Mouse (Mus musculus): Measurements from ENCODE around the gene Gstm2. TPM values are rescaled to one million over a fixed set of nuclear protein-coding genes. Genes with fewer than 3 reads are reported as not detected.
"Not testable (repeated sequence)": the region's sequence is repeated elsewhere in the genome, so short reads cannot be mapped to it uniquely, and the experiment has no call there.

Gstm2 gene
- total and polyA plus RNA-seq, 2 experiments from 2014 or later = 6.5 to 11.9 TPM

DNA sequence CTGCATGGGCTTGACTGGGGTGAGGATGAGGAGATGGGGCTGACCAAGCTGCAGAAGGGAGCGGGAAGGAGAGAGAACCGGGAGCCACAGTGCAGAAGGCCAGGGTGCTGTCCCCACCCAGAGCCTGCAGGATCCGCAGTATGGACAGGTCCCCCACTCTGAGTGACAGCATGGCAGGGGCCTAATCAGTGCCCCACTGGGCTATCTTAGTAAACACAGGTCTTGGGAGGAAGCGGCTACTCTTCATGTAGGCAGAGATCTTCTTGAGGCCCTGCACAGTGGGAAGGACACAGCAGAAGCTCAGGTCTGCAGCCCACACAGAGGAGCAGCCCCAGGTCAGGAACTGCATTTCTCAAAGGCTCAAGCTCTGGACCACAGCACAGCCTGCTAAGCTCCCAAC, 22.2 kb downstream of the Gstm2 start:
- 96% methylated on average over 4 of the region's 4 CpGs for WGBS
- H3K27ac ChIP-seq (ENCODE audit: low read depth, low read length) = no peak overlapping the region
- H3K36me3 ChIP-seq (ENCODE audit: insufficient read depth) = no peaks in the 10 kb centered on the region
- no peaks in the 10 kb centered on the region for H3K4me1 ChIP-seq (ENCODE audit: insufficient read depth)
- no peaks in the 10 kb centered on the region for H3K27me3 ChIP-seq (ENCODE audit: insufficient read depth, low read length)
- H3K9ac ChIP-seq = no peak overlapping the region
- H3K9me3 ChIP-seq (ENCODE audit: low read length) = no peaks in the 10 kb centered on the region
- DNase-seq (no peak), ATAC-seq (no peak)
- no peak overlapping the region for H3K4me2 ChIP-seq (ENCODE audit: low read depth)
- no peak overlapping the region for H3K4me3 ChIP-seq (ENCODE audit: low read depth, low read length)
- no peak for TF ChIP-seq CTCF (IDR thresholded peaks at IDR 0.05; ENCODE audit: low read depth)

DNA sequence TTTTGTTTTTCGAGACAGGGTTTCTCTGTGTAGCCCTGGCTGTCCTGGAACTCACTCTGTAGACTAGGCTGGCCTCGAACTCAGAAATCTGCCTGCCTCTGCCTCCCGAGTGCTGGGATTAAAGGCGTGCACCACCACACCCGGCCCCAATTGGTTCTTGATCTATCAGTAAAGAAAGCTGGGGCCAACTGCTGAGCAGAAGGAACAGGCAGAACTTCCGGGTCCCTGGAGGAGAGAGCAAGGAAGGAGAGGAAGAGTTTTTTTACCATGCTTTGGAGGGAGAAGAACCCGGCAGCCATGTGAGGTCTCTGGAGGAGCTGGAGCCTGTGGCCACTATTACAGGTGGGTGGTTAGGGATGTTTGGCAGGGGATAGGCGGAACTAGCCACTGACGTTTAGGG, 31.0 kb downstream of the Gstm2 start:
- not testable (repeated sequence) for H3K9ac ChIP-seq

DNA sequence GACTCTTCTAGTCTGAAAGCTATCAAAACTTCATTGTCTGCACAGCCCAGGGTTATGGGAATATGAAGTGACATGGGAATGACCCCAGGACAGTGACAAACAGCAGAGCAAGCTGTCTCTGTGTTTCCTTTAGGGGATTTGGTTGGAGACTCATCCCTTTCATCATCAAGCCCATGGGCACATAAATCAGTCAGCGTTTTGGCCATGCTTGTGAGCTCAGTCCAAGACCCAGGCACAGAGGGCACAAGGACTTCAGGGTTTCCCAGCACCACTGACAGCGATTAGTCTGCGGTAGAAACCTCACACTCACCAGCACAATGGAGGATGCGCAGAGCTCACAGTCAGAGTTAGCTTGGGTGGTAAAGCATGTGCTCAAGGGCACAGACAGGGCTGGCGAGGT, 32.3 kb downstream of the Gstm2 start:
- Histone ChIP-seq H3K36me3 (ENCODE audit: insufficient read depth) (no peaks in the 10 kb centered on the region), H3K27ac (ENCODE audit: low read depth, low read length) (no peak overlapping the region), H3K4me1 (ENCODE audit: insufficient read depth) (0 out of 2 replicates have a peak, but pooled peaks cover 3% of the 10 kb centered on the region), H3K27me3 (ENCODE audit: insufficient read depth, low read length) (no peaks in the 10 kb centered on the region), H3K9me3 (ENCODE audit: low read length) (no peaks in the 10 kb centered on the region), H3K9ac (no peak overlapping the region), H3K4me2 (ENCODE audit: low read depth) (no peak overlapping the region), H3K4me3 (ENCODE audit: low read depth, low read length) (no peak overlapping the region)
- peak; percentile 7; the same call in 1 of the 2 replicates for ATAC-seq
- 80% methylated on average over 5 of the region's 5 CpGs for WGBS
- TF ChIP-seq CTCF (IDR thresholded peaks at IDR 0.05; ENCODE audit: low read depth) = no peak
- no peak for DNase-seq

More for the DNA sequence above, 31.0 kb downstream of the Gstm2 start:
- H3K4me2 ChIP-seq (ENCODE audit: low read depth); H3K27ac ChIP-seq (ENCODE audit: low read depth, low read length); H3K36me3 ChIP-seq (ENCODE audit: insufficient read depth); H3K4me3 ChIP-seq (ENCODE audit: low read depth, low read length); ATAC-seq; H3K4me1 ChIP-seq (ENCODE audit: insufficient read depth); H3K27me3 ChIP-seq (ENCODE audit: insufficient read depth, low read length); DNase-seq; H3K9me3 ChIP-seq (ENCODE audit: low read length): not testable (repeated sequence)
- WGBS = 92% methylated on average over 9 of the region's 9 CpGs

DNA sequence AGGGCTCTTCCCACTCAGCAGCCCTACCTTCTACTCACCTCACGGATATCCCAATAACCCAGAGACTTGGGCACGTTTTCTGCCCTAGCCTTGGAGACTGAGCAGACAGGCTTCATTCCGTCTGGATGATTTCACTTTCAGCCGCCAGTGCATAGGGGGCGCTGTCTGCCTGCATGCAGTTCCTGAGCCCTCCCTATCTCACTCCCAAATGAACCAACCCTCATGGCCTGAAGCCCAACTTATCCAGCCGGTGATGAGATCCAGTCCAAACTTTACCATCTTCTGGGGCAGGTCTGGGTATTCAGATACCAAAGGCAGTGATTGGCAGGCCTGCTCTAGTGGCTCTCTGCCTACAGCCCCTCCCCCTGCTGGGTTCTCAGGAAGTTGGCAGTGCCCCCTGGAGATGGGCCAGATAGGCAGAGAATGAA, 32.9 kb downstream of the Gstm2 start:
- peak; percentile 89 for ATAC-seq
- no peak overlapping the region for H3K4me3 ChIP-seq (ENCODE audit: low read depth, low read length)
- no peaks in the 10 kb centered on the region for H3K9me3 ChIP-seq (ENCODE audit: low read length)
- H3K4me1 ChIP-seq (ENCODE audit: insufficient read depth) = 0 out of 2 replicates have a peak, but pooled peaks cover 3% of the 10 kb centered on the region
- no peaks in the 10 kb centered on the region for H3K36me3 ChIP-seq (ENCODE audit: insufficient read depth)
- peak; percentile 79 for TF ChIP-seq CTCF (IDR thresholded peaks at IDR 0.05; ENCODE audit: low read depth)
- peak; percentile 82 for DNase-seq
- H3K4me2 ChIP-seq (ENCODE audit: low read depth) = no peak overlapping the region
- H3K27me3 ChIP-seq (ENCODE audit: insufficient read depth, low read length) = no peaks in the 10 kb centered on the region
- WGBS = 24% methylated on average over 6 of the region's 6 CpGs
- no peak overlapping the region for H3K27ac ChIP-seq (ENCODE audit: low read depth, low read length)
- H3K9ac ChIP-seq = no peak overlapping the region

DNA sequence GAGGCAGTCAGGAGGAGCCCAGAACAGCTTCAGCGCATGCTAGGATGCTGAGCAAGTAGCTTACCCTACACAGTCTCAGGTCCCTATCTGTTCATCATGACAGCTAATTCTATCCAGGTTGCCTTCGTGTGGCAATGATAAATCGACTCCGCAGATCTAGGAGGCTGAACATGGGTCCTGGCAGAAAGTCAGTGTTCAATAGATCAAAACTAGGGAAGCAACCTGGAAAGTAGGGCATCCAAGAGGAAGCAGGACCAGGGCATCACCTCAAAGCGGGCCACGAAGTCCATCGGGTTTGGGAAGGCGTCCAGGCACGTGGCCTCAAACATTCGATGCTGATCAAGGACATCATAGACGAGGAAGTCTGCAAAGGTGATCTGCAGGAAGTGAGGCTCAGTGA, 35.7 kb downstream of the Gstm2 start:
- DNase-seq = no peak
- 89% methylated on average over 11 of the region's 11 CpGs for WGBS
- ATAC-seq = no peak
- Histone ChIP-seq H3K4me3 (ENCODE audit: low read depth, low read length) (no peak overlapping the region), H3K9ac (no peak overlapping the region), H3K4me1 (ENCODE audit: insufficient read depth) (0 out of 2 replicates have a peak, but pooled peaks cover 3% of the 10 kb centered on the region), H3K36me3 (ENCODE audit: insufficient read depth) (no peaks in the 10 kb centered on the region), H3K27me3 (ENCODE audit: insufficient read depth, low read length) (no peaks in the 10 kb centered on the region), H3K27ac (ENCODE audit: low read depth, low read length) (no peak overlapping the region), H3K4me2 (ENCODE audit: low read depth) (no peak overlapping the region), H3K9me3 (ENCODE audit: low read length) (no peaks in the 10 kb centered on the region)
- no peak for TF ChIP-seq CTCF (IDR thresholded peaks at IDR 0.05; ENCODE audit: low read depth)

DNA sequence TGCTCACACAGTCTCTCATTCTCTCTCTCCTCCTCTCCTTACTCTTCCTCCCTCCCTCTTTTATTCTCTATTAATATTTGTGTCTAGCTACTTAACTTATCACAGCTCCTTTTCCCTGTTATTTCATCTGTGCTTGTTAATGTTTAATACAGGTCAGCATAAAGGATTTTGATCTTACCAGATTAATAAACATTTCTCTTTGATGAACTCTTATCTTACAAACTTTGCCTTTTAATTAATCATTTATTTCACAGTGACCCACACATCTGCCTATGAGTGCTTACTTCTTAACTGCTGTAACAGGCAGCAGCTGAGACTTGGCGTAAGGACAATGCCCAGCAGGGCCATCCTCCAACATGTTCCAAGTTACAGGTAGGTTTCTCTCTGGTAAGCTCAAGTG, 36.8 kb downstream of the Gstm2 start:
- 100% methylated on average over 1 of the region's 1 CpGs for WGBS
- not testable (repeated sequence) for H3K4me3 ChIP-seq (ENCODE audit: low read depth, low read length); H3K4me1 ChIP-seq (ENCODE audit: insufficient read depth); H3K27me3 ChIP-seq (ENCODE audit: insufficient read depth, low read length); H3K9ac ChIP-seq; H3K27ac ChIP-seq (ENCODE audit: low read depth, low read length); H3K9me3 ChIP-seq (ENCODE audit: low read length); ATAC-seq; H3K4me2 ChIP-seq (ENCODE audit: low read depth); DNase-seq; H3K36me3 ChIP-seq (ENCODE audit: insufficient read depth)

DNA sequence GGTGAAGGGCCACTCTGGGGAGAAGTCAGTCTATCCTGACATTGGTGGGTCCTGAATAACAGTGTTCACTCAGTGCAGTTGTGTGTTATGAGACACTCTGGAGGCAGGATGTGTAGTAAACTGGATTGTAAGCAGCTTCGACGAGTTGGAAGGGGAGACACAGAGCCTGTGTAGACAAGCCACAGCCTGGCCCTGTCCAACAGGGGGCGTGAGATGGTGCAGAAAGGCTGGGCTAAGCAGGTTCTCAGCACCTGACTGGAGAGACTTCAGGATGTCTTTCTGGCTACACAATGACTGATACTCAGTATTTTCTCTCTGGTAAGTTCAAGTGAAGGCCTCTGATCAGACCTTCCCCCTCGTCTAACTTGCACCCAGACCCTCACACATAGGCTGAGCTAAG, 40.5 kb downstream of the Gstm2 start:
- no peak for TF ChIP-seq CTCF (IDR thresholded peaks at IDR 0.05; ENCODE audit: low read depth)
- no peak overlapping the region for H3K27ac ChIP-seq (ENCODE audit: low read depth, low read length)
- H3K9ac ChIP-seq = no peak overlapping the region
- 67% methylated on average over 4 of the region's 4 CpGs for WGBS
- H3K4me3 ChIP-seq (ENCODE audit: low read depth, low read length) = no peak overlapping the region
- ATAC-seq (no peak), DNase-seq (no peak)
- H3K36me3 ChIP-seq (ENCODE audit: insufficient read depth) = no peaks in the 10 kb centered on the region
- H3K4me1 ChIP-seq (ENCODE audit: insufficient read depth) = peaks cover 6% of the 10 kb centered on the region
- no peaks in the 10 kb centered on the region for H3K9me3 ChIP-seq (ENCODE audit: low read length)
- H3K27me3 ChIP-seq (ENCODE audit: insufficient read depth, low read length) = no peaks in the 10 kb centered on the region
- H3K4me2 ChIP-seq (ENCODE audit: low read depth) = no peak overlapping the region

Data from forebrain, postnatal 0 days (tissue).